Mouse (Mus musculus) lung, postnatal 36 days (tissue): ENCODE results near the gene Dlat.
"Not testable (repeated sequence)": the region's sequence is repeated elsewhere in the genome, so short reads cannot be mapped to it uniquely, and the experiment has no call there.

Experiments
- DNase-seq: peaks from one replicate; pipeline ENCODE4 v3.0.0; 2022; ENCODE audit warnings: mixed read lengths

Dlat gene

DNA sequence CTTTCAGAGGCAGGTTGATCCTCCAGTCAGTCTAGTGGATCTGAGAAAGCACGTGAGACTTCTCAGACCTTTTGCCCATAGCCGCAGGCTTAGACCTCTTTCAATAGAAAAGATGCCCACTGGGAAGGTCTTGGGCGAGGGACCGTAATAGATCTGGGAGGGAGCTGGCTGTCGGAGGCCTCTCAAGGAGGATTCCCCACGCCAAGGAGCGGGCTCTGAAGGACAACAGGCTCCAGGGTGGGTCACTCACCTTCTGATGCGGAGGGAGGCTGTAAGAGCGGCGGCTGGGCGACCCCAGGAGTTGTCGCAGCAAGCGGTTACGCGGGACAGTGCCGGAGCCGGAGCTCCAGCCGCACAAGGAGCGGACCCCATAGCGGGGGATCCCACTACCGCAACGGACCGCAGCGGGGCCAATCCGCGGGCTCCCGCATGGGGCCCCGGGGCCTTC lies 615 bp downstream of the Dlat start:
- peak; percentile 3 for DNase-seq

DNA sequence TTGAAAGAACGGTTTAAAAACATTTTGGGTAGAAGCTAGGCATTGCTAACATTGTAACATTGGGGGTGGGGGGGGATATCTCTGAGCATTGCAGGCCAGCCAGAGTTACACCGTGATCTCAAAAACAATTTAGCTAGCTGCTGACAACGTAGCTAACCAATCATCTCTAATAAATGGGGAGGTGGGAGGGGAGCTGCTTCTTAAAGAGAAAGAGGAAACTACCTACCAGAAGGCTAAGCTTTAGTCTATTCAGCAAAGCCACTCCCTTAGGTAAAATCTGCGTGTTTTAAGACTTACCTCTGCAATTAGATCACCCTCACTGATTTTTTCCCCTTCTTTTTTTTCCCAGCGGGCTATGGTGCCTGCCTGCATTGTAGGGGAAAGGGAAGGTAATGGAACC lies 1.2 kb downstream of the Dlat start:
- DNase-seq: no peak

DNA sequence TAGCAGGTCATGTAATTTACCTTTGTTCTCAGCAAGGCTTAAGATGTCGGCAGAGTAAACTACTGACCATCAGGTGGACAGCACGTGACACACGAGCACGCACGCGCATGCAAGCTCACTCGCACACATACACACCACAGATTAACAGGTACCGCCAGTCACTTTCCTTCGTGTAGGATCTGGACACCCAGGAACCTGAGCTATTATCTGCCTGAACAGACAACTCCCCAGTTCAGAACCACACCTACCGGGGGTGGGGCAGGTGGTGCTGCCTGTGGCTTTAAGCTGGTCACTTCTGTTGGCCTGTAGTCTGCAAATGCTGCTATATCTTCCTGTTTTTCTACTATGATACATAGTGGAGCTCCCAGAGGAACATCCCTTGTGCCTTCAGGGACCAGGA lies 9.1 kb downstream of the Dlat start:
- DNase-seq: no peak

DNA sequence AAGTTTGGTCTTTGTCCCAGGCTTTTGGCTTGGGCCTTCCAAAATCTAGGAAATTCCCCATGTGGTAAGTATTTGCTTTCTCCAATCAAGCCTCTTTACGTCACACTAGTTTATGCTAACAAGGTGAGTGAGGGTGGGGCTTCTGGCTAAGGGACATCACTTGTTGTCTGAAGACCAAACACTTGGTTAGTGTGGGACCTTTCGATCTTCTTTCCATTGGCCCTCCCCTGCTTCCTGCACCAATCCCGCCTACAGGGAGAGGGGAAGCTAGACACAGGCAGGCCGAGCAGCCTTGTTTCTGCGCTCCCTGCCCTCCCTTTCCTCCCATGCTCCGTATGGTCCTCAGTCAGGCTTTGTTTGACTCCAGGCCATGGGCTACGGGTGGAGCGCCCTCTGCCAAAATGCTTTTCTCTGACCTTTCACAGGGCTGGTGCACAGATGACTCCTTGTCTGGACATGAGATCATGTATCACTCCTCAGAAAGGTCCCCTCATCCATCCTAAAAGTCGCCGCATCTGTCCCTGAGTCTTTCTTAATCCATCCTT lies 12.7 kb downstream of the Dlat start:
- DNase-seq: no peak

DNA sequence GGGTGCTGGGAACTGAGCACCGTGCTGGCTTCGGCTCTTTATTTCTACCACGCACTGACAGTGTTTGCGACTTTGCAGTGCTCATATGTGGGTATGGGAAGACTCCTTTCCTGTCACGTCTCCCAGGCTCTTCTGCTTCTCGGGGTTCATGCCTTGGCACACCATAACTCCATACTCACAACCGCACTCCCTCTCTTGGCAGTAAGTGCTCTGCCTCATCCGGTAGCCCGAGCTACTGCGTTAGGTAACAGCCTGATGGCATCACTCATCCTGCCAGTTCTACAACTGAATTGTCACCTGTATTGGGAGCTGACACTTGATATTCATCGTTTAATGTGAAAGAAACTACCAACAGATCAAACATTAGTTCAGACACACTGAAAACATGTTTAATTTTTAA lies 25.3 kb downstream of the Dlat start:
- no peak for DNase-seq

DNA sequence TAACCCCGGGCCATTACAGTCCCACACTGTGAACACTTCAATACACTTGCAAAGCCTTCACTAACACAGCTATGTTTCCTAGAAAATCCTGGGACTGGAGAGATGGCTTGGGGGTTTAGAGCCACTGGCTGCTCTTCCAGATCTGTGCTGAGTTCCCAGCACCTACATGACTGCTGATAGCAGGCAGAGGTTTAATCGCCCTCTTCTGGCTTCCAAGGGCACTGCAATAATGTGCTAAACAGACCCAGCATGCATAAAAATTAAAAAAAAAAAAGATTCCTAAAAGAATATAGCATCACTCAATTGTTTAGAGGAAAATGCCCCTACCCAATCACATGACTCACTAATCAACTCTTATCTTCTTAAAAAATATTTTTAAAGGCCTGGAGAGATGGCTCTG lies 26.5 kb downstream of the Dlat start:
- peak; percentile 10 for DNase-seq

DNA sequence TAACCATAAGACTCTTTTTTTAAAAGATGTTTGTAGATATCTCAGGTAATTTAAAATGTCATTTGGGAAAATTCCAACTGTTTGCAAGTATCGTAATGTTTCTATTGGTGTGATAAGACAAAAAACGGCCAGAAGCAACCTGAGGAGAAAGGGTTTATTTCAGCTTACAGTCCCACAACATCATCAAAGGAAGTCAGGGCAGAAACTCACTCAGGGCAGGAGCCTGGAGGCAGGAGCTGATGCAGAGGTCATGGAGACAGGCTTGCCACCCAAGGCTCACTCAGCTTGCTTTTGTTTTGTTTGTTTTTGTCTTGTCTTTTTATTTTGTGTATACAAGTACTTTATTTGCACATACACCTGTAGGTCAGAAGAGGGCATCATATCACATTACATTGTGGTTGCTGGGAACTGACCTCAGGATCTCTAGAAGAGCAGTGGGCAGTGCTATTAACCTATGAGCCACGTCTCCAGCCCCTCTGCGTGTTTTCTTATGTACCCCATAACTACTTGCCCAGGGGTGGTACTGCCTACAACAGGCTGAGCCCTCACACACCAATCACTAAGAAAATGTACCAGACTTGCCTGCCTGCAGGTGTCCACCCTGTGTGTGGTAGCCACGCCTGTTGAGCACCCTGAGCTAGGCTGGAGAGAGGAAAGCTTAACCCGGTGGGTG lies 27.4 kb downstream of the Dlat start:
- DNase-seq: no peak

DNA sequence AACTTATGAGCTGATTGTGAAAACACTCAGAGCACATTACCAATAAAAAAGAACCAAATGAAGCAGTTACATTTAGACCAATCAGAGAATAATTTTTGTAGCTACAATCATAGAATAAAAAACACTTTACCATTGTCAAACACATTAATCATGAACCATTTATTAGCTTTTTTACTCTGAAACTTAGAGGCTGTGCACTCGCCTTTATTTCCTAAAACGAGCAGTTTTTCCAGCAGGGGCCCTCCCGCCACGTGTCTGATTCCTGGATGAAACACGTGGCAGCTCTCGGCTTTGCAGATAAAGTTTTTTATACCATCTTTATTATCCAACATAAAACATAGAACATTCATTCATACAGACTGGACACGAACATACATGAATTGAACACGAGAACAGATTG lies 28.7 kb downstream of the Dlat start:
- DNase-seq: not testable (repeated sequence)

DNA sequence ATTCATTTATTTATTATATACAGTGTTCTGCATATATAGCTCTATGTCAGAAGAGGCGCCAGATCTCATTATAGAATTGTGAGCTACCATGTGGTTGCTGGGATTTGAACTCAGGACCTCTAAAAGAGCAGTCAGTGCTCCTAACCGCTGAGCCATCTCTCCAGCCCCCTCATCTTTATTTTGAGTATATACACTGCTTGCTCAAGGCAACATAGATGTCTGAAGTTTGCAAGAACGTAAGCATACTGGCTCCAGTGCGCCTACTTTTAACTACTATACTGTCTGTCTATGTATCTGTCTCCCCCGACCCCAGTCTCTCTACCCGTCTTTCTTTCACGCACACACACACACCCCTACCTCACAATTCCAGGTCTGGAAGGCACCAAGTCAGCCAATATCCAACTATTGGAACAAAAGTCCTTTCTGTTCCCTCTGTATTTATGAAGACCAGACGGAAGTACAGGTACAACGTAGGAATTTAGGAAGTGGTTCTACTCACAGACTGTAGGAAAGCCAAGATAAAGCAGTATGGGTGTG lies 41.7 kb downstream of the Dlat start:
- no peak for DNase-seq

DNA sequence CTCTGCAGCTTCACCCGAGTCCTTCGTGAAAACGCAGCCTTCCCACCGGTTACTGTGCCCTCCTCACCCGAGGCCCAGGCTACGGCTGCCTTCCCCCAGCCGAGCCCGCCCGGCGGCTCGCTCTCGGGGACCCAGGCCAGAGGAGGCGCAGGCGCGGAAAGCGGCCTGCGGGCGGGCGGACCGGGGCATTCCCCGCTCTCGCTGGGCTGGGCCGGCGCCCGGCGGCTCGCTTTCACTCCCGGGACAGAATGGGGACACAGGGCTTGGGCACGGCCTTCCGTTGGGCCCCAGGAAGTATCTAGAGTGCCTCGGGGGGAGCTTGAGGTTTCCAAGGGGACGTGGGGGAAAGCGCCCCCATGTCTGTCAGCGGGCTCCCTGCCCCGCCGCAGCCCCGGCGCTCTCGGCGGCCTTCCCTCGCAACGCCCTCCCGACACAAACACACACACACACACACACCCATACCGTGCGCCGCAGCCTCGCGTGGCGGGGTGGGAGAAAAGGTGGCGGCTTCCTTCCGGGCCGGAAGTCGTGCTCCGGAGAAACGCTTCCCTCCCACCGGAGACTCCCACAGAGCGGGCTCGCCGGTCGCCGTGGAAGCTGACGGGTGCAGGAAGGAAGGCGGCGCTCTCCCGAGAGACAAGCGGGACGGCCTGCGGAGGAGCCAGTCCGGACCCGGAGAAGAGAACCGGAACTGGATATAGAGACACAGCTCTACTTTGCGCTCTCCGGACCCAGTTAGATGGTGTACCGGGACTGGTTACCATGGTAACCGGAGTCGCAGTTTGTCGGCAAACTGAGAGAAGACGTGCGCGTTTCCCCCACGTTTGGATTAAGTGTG lies 42.6 kb downstream of the Dlat start, which contains the start of the genes Pih1d2 and Nkapd1:
Pih1d2 (plus strand) TSS at position 556 of the 838 bp plus-strand sequence.
Nkapd1 (minus strand) TSS at position 699 of the 838 bp plus-strand sequence.
- peak; percentile 94 for DNase-seq

DNA sequence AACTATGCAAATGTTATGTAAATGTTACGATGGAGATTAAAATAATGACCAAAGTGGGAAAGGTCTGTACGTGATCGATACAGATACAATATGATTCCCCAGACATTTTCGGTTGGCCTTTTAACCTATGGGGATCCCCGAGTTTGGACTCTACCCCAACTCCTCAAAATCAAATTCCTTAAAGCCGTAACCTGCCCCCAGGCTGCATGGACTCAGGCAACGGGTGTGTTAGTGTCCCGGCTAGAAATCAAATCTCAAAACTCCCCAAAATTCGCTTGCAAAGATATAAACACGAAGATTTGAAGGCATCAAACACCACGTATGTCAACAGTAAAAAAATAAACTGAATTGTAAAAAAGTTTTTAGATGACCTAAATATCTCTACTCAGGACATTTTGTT lies 43.4 kb downstream of the Dlat start:
- no peak for DNase-seq

DNA sequence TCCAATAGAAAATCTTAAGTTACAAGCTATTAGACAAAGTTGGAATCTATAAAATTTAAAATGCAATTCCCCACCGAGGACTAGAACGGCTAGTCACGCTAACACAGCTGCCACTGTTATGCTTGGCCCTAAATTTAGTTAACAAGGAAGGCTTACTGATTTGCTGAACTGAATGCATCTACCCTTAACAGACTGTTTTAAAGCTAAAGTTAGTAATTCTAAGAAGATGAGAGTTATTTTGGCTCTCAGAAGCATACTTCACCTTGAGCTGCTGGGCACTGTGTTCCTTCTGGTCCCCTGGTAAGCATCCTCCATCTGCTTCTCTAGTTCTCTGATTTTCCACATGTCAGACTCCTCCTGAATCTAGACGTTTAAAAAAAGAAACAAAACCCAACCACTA lies 47.5 kb downstream of the Dlat start:
- DNase-seq: no peak

DNA sequence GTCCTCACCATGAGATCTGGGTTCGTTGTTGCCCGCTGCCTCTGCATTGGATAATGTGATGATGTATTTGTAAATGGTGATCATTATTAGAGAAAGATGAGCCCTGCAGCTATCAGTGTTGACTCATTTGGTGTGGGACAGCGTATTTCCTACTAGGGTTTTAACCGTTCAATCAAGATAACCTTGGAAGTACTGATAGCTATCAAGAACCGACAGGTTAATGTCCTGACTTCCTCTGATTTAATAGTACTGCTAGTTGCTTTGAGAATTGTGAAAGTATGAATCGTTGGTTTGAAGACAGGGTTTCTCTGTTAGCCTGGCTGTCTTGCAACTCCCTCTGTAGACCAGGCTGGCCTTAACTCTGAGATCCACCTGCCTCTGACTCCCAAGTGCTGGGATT lies 55.2 kb downstream of the Dlat start:
- DNase-seq: no peak

DNA sequence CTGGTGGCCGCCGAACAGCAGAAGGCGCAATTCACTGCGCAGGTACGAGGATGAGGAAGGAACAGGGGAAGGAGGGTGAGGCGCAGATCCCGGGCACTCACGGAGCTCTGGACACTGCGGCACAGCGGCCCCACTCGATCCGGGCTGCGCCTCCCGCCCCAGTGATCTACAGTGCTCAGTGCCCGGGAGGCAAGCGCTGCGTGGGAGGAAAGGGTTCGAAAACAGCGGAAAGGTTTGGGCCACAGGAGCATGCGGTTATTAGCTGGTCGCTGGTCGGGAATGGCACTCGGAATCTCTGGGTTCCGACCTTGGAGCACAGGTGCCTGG lies 55.6 kb downstream of the Dlat start:
- DNase-seq: no peak

DNA sequence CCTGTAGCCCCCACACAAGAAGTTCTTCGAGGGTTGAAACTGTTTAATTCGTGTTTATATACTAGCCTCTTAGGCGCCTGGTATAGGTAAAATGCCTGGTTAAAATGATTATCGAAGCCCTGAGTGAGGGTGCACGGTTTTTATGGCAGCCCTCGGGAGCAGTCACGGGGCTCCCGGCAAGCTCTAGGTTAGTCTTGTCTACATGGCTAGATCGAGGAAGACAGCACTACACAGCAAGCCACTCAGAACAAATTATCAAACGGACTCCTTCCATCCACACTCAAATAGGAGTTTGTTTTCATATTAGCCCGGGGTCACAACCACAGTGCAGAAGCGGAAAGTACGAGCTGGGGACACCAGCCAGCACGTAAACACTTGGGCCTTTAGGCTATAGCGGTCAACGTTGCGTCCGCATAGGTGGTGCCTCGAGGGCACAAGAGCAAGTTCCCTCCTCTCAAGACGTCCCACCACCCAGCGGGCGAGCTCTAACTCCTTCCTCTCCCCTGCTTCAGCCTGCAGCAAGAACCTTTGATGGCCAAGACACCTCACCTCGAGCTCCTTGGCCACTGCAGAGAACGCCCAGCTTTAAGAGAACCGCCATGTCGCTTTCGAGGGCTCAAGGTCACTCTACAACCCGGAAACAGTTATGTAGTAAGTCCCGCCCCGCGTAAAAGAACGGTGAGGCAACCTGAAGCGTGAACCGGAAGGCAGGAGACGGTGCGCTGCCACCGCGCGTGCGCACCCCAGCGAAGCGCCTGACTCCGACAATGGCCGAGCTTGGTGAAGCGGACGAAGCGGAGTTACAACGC lies 56.2 kb downstream of the Dlat start, which contains the start of the genes Sdhd and Timm8b:
Sdhd (minus strand) TSS at position 624 of the 809 bp plus-strand sequence.
Timm8b (plus strand) TSS at position 722 of the 809 bp plus-strand sequence.
- peak; percentile 97 for DNase-seq

DNA sequence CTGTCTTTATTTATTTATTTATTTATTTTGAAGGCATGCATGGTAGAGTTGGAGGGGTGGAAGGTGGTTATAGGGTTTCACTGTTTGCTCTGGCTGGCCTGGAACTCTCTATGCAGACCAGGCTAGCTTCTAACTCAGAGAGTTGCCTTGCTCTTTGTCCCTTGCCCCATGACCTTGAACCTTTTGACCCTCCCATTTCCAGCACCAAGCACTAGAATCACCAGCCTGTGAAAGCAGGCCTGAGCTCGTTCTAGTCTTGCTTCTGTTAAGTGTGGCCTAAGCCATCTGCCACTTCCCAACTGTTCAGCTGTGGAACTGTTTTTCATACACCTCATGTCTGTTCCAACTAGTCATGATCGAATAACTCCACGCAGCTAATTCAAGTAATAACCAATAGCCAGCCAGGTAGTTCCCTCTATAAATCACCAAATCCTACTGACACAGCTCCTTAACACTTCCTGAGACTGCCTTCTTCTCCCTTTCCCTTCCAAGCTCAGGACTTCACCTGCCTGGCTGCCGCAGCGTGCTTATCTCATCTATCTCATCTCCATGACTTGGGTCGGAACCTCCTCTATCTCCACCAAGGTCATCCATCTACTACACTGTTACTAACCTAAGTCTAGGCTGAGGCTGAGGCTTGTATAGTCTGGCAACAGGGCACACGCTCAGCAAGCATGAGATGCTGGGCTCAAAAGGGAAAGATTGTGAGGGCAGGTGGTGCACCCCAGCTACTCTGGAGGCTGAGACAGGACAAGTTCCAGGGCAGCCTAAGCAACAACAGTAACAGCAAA lies 57.3 kb downstream of the Dlat start:
- no peak for DNase-seq

DNA sequence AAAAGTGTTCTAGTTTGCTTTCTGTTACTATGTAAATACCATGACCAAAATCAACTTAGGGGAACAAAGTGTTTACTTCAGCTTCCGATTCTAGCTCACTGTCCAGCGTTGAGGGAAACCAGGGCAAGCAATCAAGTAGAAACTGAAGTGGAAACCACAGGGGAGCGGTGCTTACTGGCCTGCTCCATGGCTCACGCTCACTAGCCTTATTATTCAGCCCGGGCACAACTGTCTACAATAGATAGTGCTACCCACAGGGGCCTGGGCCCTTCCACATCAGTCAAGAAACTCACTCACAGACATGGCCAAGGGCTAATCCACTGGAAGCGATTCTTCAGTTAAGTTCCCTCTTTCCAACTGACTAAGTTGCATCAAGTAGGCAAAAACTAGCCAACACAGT lies 58.0 kb downstream of the Dlat start:
- no peak for DNase-seq

DNA sequence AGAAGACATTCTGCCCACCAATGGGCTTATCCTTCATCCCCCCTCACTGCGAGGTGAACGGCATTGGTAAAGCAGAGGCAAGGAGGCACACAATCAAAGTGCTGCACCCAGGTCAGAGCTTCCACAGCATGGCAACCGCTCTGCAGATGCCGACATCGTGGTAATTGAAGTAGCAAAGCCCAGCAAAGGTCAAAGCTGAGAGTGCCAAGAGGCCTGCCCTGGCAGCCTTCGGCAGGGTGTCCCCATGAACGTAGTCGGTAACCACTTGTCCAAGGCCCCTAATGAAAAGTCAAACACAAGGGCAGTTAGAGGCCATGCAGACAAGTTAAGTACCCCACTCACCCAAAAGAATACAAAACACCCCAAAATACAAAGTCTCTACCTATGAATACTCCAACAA lies 62.6 kb downstream of the Dlat start:
- DNase-seq: no peak

DNA sequence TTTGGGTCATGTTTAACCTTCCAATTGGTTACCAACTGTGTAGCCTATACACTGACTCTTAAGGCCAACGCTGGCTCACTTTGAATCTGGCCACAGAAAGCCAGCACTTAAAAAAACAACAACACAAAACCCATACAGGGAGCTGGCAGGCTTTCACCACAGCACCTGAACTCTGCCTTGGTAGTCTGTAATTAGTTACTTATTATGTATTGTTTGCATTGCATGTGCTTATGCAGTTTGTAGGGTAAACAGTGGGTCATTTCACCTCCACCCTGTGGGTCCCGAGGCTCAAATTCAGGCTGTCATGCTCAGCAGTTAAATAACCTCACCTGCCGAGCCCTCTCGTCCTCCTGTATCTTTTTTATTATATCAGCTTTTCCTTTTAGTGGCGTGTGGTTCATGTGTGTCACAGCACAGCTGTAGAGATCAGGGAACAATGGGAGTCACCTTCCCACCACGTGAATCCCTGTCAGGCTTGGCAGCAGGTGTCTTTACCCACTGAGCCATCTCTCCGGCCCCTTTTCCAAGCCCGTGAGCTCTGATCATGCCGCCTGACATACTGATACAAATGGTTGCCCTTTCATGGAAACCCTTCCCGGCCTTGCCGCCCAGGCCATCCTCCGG lies 64.7 kb downstream of the Dlat start:
- no peak for DNase-seq

DNA sequence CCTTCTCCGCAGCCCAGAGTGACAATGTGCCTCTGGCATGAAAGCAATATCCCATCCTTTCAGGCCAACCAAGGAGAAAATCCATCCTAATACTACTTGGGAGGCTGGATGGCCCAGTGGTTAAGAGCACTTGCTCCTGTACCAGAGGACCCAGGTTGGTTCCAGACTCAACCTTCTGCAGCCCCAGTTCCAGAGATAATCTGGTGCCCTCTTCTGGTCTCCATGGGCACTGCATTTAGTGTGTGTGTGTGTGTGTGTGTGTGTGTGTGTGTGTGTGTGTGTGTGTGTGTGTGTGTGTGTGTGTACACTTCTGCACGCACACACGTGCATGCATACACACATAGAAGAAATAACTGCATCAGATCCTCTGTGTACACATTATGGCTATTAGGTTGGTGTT lies 66.0 kb downstream of the Dlat start:
- peak; percentile 47 for DNase-seq

DNA sequence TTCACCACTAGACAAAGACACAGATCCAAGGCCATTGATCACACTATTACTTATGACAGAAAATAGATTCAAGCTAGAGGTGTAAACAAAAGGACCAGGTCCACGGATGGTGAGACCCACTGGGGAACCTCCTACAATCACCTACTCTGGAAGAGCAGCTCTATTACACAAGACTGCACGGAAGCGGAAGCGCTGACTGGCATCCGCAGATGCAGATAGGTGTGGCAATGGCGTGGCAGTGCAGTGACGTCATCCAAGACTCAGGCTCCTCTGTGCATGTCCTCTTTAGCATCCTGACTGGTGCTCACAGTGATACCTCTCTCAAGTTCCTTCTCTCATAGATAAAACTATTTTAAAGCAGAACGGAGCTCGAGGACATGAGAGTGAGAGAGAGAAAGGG lies 66.6 kb downstream of the Dlat start:
- peak; percentile 64 for DNase-seq
